Mouse (Mus musculus): ENCODE data around the gene Zfp341.

DNA sequence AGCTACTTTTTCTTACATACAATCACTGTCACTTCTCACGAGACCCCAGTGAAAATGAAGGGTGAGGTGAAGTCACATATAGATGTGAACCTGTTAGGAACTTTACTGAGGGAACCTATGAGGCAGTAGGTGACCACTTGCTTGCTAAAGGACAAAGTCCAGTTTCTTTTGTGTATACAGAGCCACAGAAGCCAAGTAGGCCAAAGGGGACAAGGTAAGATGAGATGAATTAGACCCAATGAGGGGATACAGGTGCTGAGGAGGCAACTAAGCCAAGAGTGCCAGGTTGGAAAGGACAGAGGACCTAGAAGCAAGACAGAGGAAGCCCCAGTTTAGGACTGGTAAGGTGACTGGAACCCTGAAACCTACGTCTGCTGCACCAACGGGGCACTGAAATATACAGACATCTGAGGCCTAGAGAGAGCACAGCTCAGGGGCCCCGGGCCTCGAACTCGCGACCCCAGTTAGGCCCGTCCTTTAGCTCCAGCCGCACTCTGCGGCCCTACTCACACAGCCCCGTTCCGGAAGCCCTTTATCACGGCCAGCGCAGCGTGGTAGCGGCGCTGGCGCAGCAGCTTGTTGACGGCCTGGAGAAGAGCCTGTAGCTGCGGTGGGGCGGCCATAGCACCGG, 10.0 kb upstream of the Zfp341 start:
- TF ChIP-seq CTCF (IDR thresholded peaks at IDR 0.05; ENCODE audit: control insufficient read depth, insufficient read depth, low read length) (no peak), POLR2A (IDR thresholded peaks at IDR 0.05; ENCODE audit: borderline replicate concordance, control insufficient read depth, low read depth, low read length) (no peak)

Data from bone marrow, adult 2 months (tissue).